Mouse (Mus musculus): ENCODE data around the gene Ogdhl. TPM values are rescaled to one million over a fixed set of nuclear protein-coding genes. Genes with fewer than 3 reads are reported as not detected.

Ogdhl gene
- polyA plus RNA-seq (2012) = 0.08 and 0.13 TPM in 2 replicates

GRCm38 (mm10) chr14:32321732-32322685 is at the start of gene Ogdhl:
Gene Ogdhl (plus strand): TSS chr14:32322019.
- TF ChIP-seq GATA1 (IDR thresholded peaks at IDR 0.05; ENCODE audit: low read length) = no peak

- no peak for TF ChIP-seq GATA1 (IDR thresholded peaks at IDR 0.05; ENCODE audit: low read length)
Measured at GRCm38 (mm10) chr14:32301622-32302021, 20.2 kb upstream of the Ogdhl start.

DNA sequence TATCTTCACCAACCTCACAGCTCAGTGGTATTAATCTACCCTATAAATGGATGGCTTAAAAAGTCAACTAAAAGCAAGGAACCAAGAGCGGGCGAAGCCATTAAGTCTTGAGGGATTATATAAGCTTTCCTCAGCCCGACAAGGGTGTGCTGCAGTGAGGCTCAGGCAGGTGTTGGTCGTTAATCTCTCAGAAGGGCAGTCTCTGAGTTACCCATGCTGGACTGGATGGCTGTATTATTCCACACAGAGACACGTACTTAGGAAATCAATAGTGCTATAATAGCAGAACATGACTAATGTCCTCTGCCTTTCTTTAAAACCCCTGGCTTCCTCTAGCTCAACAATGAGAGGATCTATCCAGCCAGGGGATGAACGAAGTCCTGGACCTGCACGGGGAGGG is 19.4 kb upstream of the Ogdhl start:
- no peak for TF ChIP-seq GATA1 (IDR thresholded peaks at IDR 0.05; ENCODE audit: low read length)

DNA sequence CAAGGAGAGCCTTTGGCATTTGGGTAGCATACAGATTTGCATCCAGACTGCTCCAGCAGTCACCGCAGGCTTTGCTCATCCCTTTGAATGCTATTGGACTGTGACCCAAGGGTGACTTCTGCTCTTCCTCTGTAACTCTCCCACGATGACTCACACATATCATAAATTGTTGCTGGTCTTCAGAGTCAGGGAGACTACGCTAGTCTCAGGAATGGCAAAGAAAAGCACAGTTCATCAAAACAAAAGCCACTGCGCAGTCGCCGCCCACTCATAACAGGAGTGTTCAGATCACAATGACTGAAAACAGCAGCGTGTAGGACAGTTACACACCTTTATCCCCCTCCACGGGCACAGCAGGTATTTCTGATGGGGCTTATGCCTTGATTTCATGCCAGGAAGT is 16.9 kb upstream of the Ogdhl start:
- TF ChIP-seq GATA1 (IDR thresholded peaks at IDR 0.05; ENCODE audit: low read length) = no peak

- no peak for TF ChIP-seq GATA1 (IDR thresholded peaks at IDR 0.05; ENCODE audit: low read length)
Measured at GRCm38 (mm10) chr14:32309876-32310275, 11.9 kb upstream of the Ogdhl start.

GRCm38 (mm10) chr14:32311381-32312035 is 10.3 kb upstream of the Ogdhl start:
- TF ChIP-seq GATA1 (IDR thresholded peaks at IDR 0.05; ENCODE audit: low read length) = no peak

GRCm38 (mm10) chr14:32317822-32318221 is 4.0 kb upstream of the Ogdhl start:
- TF ChIP-seq GATA1 (IDR thresholded peaks at IDR 0.05; ENCODE audit: low read length) = no peak

DNA sequence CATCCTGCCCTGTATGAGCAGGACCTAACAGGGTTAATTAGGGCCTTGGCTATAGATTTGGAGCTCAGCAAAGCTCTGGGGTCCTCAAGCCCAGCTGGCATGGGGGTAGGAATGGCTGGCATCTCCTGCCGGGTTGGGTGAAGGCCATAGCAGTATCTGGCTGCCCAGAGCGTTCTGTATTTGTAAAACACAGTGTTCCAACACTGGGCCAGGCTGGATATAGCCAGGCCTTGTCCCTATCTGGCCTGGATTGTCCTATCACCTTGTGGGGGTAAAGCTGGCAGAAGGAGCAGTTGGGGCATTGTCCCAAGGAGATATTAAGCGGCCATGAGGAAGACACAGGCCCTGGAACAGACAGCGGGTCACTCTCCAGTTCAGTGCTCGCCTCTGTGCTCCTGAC is 1.4 kb downstream of the Ogdhl start:
- no peak for TF ChIP-seq GATA1 (IDR thresholded peaks at IDR 0.05; ENCODE audit: low read length)

GRCm38 (mm10) chr14:32327366-32327765 is 5.5 kb downstream of the Ogdhl start:
- TF ChIP-seq GATA1 (IDR thresholded peaks at IDR 0.05; ENCODE audit: low read length) = no peak

DNA sequence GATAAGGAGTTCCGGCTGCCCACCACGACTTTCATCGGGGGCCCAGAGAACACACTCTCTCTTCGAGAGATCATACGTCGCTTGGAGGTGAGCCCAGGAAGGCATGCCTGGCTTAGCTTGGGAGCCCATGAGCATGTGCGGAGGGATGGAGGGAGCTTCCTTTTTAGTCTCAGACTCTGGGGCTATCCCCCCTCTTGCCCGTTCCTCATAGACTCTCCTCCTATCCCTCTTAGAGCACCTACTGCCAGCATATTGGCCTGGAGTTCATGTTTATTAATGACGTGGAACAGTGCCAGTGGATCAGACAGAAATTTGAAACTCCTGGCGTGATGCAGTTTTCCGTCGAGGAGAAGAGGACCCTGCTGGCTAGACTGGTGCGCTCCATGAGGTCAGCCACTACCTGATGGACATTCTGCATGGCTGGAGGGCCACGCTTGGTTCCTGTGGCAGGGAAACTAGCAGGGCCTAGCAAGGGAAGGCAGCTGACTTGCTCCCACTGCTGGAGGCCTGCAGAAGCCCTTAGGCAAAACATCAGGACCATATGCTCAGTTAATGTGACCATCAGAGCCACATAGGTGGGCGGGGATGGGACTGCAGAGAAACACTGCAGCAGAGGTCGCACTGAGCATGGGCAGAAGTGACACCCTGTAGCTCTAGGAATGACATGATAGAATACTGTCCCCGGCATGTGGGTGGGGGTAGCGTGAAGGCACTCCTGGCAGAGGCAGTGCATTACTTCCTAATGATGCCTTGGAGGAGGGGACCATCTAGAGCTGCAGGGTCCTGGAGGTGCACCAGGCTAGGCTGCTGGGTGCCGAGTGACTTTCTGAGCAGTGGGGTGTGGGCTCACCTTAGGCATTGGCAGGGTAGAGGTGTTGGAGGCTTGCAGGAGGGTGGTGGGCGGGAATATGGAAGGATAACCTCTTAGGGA is 11.0 kb downstream of the Ogdhl start:
- TF ChIP-seq GATA1 (IDR thresholded peaks at IDR 0.05; ENCODE audit: low read length) = no peak

DNA sequence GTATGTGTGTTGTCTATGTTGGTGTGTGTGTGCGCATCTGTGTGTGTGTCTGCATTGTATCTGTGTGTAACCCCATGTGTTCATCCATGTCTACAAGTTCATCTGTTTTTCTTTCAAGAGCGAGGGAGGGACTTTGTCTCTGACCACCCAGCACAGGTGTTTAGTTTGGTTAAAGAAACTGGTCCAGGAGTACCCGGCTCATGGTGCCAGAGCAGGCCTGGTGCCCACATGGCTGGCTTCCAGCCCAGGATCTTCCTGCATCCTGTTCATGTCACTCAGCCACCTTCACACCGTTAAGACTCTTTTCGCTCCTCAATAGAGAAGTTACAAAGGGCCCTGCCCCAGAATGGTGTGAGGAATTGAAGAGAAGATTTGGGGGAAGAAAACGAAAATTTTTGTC is 14.2 kb downstream of the Ogdhl start:
- no peak for TF ChIP-seq GATA1 (IDR thresholded peaks at IDR 0.05; ENCODE audit: low read length)

- TF ChIP-seq GATA1 (IDR thresholded peaks at IDR 0.05; ENCODE audit: low read length) = no peak
Measured at GRCm38 (mm10) chr14:32336547-32336946, 14.7 kb downstream of the Ogdhl start.

DNA sequence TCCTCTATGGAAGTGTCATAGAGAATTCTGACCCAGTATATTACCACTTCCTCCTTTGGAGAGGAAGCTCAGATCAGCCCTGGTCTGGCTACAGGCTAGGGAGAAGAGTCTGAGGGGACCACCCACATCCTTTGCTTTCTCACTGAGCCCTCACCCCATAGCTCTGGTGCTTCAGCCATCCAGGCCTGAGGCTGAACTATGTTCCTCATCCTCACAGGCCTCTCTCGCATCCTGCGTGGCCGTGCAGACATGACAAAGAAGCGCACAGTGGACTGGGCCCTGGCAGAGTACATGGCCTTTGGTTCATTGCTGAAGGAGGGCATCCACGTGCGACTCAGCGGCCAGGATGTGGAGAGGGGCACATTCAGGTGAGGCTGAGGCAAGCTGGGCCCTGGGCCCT is 20.0 kb downstream of the Ogdhl start:
- no peak for TF ChIP-seq GATA1 (IDR thresholded peaks at IDR 0.05; ENCODE audit: low read length)

GRCm38 (mm10) chr14:32344176-32344575 is 22.4 kb downstream of the Ogdhl start:
- TF ChIP-seq GATA1 (IDR thresholded peaks at IDR 0.05; ENCODE audit: low read length) = no peak

DNA sequence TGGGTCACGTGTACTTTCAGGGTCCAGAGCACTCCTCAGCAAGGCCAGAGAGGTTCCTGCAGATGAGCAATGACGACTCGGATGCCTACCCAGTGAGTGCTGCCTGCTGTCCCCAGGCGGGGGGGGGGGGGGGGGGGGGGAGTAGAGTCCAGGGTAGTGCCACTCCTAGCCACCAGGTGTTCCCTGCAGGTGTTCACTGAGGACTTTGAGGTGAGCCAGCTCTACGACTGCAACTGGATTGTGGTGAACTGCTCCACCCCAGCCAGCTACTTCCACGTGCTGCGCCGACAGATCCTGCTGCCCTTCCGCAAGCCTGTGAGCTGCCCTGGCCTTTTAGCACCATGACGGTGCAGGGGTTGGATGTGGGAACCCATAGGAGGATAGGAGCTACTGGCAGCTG is 22.9 kb downstream of the Ogdhl start:
- TF ChIP-seq GATA1 (IDR thresholded peaks at IDR 0.05; ENCODE audit: low read length) = no peak

DNA sequence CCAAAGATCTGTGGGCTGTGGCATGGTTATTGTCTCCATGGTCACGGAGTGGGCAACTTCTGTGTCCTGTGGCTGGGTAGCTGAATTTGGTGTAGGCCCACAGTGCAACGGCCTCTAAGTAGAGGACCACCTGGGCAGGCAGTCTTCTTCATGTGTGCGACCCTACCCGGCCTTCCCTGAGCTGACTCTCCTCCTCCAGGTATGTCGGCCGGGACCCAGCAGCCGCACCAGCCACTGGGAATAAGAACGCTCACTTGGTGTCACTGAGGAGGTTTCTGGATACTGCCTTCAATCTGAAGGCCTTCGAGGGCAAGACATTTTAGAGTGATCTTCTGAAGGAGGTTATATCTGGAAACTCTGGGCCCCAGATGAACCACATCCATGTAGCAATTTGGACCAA is 25.5 kb downstream of the Ogdhl start:
- TF ChIP-seq GATA1 (IDR thresholded peaks at IDR 0.05; ENCODE audit: low read length) = no peak

All from G1E-ER4 (cell line).